Mouse (Mus musculus): ENCODE results near the gene Vps8.

Gene Vps8

DNA sequence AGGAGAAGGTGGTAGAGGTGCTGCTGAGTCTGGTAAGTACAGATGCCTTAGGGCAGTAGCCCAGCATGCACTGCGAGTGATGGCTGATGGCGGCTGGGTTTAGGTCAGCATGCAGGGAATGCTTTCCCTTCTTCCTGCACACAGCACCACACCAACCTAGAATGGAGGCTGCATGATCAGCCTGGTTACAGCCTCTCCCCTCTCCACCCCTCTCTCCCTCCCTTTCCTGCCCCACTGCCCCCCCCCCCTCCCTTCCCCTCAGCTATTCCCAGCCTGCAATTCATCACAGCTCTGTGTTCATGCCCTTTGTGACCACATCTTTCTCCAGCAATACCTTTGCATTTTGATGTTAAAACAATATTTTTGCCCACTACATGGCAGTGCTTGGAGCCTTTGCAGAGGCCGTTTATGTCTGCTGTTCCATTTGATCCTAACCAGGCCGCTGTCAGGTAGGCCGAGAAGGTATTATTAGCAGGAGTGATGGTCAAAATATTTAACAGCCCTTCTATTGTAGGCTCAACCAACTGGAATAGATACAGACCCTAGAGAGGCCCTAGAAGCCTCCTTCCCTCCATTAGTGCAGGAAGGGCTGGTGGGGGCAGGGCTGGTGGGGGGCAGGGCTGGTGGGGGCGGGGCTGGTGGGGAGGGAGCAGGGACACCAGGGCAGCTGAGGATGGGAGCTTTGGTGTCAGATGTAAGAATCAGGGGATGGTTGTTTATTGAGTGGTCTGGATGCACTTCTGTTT lies 17.5 kb upstream of the Vps8 start:
- DNase-seq: no peak

DNA sequence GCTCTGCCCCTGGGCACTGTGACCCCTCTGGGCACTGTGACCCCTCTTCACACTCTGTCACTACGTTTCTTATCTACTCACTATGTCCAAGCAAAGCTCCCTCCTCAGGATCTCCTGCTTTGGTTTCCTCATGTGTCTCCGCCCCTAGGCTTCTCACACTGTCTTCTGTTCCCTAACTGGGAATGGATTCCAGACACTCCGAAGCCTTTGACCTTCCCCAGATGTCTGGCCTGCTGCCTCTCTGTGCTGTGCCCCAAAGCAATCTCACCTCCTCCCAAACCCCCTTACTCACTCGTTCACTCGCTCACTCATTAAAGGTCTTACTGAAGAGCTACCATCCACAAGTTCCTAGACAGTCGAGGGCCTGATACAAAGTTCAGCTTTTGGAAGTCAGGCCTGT lies 16.8 kb upstream of the Vps8 start:
- DNase-seq: no peak

DNA sequence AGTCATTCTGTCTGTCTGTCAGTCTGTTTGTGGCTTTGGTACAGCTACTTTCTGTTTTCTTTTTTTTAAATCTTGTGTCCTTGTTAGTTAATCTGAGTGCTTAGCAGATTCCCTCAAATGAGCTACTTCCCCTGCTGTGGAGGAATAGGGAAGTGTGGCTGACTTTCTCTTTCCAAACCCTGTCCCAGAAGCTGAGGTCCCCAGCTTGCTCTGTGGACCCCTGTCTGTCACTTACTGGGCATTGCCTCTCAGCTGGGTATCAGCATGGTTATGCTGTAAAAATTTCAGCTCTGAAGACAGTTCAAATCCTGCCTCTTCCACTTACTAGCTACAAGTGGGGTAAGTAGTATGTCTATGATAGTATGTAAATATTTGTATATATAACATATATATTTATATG lies 11.1 kb upstream of the Vps8 start:
- DNase-seq: peak; percentile 91

DNA sequence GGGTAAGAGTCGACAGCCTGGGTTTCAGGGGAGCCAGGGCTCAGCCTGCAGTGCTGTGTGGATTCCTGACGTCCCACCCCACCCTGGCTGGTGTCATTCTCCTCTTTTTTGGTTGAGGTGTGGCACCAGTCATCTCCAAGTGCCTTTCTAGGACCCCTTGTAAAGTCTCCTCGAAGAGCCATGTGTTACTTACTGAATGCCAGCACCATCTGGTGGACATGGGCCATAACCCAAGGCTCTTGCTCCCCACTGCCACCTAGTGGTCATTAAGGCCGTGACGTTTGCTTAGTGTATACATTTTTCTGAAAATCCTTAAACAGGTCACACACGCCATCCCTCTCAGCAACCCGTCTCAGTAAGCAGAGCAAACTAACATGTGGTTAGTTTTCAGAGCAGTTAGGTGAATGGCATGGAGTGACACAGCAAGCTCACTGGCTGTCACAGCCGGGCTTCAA lies 10.3 kb upstream of the Vps8 start:
- DNase-seq: peak; percentile 95

DNA sequence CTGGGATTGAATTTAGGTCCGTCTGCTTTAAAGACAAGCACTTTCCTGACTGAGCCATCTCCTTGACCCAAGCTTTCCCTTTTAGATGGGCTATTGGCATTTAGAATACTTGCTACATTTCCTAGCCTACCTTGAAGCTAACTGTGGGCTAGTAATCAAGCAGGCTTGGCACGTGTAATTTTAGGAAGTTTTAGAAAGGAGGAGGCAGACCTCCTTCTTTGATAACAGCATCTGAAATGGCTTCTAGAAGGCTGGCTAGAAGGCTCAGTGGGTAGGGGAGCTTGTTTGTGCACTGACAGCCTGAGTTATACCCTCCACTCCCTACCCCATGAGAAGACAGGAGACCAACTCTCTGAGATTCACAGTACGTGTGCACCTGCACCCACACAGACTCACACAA lies 9.1 kb upstream of the Vps8 start:
- no peak for DNase-seq

DNA sequence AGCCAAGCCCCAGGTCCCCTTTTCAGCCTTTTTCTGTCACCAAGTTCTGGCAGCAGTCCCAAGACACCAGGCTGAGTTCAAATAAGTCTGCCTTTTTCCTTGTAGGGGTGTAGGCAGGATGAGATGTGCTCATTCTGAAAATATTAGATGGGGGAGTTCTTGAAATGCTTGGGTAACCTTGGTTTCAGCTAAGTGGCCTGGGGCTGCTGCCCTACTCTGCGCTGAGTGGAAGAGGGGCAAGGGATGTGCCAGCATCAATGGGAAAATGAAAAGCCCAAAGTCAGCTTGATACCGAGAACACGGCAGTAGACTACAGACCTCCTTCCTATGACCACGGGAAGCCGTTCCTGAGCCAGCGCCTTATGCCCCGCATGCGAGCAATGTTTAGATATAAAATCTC lies 7.8 kb upstream of the Vps8 start:
- no peak for DNase-seq

DNA sequence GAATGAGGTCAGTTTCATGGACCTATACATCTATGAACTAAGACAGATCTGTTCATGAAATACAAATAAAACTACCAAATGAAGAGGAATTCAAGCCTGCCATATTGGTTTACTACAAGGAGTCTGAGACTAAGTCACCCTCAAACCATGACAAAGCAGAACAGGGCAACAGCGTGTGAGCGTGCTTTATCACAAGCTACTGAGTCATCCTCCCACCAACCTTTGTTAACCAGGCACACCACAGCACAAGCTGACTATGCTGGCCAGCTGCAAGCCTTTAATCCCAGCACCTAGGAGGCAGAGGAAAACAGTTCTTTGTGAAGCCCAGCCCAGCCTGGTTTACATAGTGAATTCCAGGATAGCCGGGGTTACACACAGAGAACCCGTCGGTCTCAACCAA lies 4.9 kb upstream of the Vps8 start:
- DNase-seq: no peak

DNA sequence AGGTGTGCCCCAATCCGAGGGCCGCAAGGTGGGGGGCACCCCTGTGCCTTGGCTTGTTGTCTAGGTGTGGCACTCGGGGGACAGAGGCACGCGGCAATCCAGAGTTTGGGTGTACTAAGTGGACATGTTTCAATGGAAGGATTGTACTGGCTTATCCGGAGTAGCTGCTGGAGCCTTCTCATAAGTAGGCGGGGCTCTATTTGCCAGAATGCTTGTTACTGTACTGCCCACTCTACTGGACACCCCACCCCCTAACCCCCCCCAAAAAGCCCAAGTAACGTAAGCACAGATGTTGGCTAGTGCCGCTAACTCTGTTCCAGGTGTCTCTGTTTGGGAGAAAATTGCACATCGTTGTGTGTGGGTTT lies 610 bp downstream of the Vps8 start:
- DNase-seq: no peak

DNA sequence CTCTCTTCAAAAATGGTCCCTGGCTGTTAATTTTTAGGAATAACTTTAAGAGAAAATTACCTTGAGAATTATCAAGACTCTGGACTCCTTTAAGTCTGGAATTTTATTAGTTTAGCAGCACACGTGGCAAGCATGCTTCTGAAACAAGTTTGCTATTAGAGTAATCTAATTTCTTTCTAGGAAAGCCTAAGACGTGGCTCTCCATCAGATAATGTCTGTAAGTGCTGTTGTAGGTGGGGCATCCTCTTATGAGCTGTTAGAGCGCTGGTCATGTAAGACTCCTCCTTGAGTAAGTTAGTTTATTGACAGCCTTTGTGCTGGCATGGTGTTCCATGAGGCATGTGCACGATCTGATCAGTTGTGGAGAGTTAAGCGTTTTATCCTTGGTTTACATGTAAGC lies 5.2 kb downstream of the Vps8 start:
- DNase-seq: no peak

DNA sequence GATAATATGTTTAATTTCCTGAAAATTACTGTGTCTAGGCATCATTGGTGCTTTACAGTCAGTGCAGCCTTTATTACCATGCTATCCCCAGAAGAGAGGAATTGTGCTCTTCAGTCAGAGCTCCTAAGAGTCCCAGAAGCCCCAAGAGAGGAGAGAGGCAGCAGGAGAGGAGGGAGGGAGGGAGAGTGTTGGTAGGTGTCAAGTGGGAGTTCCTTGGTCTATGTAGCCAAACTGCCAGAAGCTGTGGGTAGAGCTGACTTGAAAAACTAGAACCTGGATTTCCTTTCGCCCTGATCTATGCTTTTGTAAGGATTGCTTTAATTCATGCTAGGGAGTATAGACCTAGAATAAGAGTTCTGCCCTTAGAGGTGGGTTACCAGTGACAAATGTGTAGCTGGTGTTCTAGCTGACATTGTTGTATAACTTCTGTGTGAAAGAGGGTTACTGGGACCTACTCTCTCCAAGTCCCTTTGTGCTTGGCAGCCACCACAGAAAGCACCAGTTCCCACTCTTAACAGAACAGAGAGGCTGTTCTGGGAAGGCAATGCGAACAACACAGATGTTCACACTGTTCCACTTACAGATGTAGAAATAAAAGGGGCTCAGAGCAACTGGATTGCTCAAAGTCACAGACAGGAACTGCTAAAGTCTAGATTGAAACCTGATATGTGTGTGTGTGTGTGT lies 7.6 kb downstream of the Vps8 start:
- no peak for DNase-seq

DNA sequence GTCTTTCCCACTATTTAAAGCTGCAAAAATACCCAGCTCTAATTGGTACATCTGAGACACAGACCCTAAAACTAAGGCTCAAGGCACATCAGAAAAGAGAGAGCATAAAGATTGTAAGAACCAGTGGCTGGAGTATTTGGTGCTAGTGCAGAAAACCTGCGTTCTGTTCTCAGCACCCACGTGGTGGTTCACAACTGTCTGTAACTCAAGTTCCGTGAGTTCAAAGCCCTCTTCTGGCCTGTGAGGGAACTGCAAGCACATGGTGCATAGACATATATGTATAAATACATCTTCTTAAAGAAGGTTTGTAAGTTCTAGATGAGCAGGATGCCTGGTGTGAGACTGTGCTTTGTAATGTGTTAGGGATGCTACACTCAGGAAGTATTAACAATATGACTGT lies 8.7 kb downstream of the Vps8 start:
- no peak for DNase-seq

DNA sequence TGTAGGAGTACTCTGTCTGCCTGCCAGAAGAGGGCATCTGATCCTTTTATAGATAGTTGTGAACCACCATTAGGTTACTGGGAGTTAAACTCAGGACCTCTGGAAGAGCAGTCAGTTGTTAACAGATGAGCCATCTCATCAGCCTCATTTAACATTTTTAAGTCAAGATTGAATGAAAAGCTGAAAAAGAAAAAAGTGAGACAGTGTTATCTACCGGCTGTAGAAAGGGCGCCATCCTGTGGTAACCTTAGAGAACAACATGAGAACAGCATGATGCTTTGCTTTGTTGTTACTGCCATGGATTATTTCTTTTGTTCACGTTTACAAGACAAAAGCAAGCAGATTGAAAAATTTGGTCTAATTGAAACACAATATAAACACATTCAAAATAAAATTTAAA lies 10.6 kb downstream of the Vps8 start:
- no peak for DNase-seq

DNA sequence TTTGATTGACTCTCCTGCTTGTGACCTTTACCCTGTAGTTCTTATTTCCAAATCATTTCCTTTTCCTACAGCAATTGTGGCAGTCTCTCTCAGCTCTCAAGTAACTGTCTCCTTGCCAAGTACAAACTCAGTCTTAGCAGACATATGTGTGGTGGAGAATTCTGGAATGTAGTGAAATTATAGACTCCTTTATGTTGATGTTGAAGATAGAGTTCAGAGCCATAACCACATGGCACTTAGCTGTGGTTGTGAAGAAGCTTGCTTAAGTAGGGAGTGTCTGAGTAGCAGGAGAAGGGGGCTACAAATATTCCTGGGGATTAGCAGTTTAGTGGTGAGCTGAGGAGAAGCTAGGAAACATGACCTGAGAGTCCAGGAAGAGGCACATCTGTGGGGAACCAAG lies 18.1 kb downstream of the Vps8 start:
- DNase-seq: no peak

DNA sequence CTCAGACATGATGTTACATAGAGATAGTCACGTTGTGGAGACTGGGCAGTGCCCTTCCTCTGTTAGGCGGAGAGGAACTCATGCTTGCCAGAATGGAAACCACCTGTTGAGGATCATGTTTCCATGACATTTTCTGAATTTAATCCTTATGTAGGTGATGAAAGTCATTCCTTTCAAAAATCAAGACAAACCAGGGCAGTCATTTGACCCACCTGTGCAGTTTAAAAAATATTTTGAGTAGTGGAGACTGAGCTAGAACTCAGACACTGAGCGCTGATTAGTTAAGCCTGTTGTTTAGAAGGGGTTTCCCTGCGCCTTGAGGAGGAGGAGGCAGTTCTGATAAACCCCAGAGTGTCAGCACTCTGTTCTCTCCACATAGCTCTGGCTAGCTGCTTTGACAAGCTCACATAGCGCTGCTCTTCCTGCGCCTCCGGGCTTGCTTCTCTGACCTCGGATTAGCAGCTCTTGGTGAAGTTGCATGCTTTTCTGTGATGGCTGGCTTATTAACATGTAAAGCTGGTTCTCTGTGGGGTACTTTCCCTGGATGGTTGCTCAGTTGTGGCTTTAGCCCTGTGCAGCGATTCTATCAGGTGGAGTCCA lies 22.2 kb downstream of the Vps8 start:
- DNase-seq: peak; percentile 68

DNA sequence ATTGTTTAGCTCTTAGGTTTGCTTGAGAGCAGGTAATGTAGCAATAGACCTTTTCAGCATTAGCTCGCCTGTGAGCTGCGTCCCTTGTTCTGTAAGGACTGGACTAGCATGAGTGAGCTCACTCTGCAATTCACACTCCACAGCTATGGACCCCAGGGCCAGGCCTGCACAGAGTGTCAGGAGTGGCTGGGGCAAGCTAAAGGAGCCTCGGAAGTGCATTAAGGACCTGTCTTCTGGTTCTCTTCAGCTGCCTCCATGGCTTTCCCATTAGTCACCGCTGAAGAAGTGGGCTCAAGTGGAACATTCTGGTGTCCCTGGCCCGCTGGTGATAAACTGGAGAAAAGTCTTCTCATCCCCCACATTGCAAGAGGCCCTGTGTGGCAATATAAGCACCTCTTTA lies 24.5 kb downstream of the Vps8 start:
- DNase-seq: peak; percentile 74

DNA sequence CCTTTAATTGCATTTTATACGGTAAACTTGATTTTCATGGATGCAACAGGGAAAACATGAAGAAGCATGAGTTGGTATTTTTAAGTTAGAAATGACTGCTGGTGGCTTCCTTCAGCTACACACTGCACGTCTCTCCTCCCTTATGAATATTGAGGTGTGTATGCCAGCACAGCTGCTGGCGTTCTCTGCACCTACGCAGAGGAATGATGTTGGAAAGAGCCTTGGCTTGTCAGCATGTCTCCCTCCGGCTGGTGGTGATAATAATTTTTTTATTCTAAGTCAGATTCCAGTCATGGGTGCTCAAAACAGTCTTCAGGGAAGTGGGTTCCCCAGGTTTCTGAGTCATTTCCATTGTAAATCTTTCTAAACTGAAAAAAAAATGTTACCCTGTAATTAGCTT lies 25.5 kb downstream of the Vps8 start:
- peak; percentile 34 for DNase-seq

DNA sequence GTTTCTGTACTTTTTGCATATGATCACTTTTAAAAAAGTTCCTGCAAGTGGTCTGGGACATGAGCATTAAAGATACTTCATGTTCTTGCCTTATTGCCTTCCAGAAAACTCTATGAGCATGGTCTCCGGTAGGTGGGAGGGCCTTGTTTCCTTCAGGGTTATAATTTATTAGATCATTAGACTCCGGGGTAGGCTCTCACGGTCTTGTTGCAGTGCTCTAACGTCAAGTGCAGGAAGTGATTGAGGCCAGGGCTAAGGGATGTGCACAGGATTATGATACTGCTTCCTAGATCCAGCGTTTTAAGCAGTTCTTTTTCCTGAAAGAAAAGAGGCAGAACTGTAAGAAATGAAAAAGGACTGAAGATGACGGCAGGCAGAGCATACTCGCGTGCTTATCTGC lies 27.0 kb downstream of the Vps8 start:
- peak; percentile 48 for DNase-seq

DNA sequence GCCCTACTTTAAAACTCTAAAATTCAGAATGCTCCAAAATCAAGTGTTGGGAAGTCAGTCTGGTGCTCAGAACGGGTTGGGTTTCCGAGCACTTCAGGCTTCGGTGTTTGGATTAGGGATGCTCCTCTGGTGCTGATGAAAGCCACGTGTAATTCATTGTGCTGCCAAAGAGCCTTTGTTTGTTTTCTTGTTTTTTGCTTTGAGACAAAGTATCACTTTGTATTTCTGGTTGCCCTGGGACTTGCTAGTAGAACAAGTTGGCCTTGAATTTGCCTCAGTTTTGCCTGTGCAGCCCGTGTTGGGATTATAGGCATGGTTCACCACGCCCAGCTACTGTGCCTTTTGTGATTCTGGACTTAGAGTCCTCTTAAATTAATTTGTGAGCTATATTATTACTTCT lies 29.7 kb downstream of the Vps8 start:
- no peak for DNase-seq

DNA sequence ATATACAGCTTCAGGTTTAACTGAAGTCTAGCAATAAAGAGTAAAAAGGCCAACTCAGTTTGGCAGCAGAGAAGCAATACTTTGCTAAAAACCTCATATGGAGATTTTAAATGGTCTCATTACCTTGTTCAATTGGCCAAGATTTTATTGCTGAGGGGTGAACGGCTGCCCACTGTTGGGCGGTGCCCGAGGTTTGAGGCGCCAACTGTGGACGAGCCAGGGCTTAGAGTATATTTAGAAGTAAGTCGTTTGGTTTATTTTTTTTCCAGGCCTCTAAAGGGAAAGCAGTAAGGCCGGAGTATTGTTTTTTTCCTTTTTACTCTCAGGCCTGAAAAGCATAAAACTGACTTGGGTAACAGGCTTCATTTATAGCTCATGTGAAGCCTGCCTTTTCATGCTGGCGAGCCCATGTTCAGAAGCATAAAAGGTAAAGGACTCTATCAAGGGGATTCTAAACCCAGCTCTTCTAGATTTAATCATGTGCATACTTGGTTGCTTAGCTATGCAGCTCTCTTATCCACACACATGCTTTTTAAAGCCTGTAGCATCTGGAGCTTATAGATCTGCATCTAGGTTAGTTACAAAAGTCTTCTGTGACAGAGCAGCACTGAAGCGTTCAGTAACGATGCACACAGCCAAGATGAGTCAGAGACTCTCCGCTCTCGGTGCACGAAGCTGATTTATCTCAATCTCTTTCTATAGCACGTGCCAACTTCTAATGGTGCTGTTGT lies 34.9 kb downstream of the Vps8 start:
- DNase-seq: peak; percentile 25

DNA sequence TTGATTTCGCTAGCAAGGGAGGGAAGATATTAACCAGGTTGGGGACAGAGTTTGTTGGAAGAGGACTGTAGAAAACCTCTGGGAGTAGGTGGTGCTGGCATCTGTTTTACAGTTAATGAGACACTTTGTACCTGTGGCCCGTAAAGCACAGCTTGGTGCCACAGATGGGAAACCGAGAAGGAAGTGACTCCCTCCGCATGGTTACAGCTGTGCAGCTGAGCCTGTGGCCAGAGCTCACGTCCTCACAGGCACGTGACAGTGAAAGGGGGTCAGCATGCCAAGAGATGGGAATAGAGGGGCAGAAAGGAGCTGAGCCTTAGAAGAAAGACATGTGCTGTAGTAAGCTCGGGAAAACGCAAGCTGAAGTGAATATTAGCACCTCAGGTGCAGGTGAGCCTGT lies 43.0 kb downstream of the Vps8 start:
- no peak for DNase-seq

DNA sequence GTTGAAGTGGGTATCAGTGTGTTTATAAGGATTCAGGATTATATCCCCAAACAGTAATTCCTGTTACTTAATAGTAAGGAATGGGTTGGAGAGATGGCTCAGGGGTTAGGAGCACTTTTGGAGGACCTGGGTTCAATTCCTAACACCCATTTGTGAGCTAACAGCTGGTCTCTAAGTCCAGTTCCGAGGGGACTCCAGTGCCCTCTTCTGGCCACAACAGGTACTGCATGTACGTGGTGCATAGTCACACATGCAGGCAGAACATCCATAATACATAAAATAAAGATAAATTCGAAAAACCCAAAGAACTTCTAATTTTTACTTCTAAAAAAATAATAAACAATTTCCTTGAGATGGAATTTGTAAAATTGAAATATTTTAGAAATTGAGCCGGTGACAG lies 47.5 kb downstream of the Vps8 start:
- no peak for DNase-seq

DNA sequence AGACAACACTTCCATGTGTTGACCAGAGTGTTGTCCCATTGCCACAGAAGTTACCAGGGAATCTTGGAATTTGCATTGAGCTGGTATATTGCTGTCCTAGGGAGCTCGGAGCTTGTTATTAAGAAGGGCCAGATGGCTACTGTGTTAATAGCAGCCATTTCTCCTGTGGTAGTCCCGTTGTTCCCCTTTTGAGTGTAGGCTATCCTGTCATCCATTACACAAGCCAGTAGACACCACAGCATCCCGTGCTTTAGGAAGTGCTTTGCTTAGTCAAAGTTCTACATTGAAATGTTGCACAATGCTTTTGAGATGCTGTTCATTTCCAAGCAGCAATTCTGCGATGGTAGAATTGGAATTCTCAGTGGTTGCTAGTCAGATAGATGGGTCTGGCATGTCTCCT lies 54.2 kb downstream of the Vps8 start:
- no peak for DNase-seq

DNA sequence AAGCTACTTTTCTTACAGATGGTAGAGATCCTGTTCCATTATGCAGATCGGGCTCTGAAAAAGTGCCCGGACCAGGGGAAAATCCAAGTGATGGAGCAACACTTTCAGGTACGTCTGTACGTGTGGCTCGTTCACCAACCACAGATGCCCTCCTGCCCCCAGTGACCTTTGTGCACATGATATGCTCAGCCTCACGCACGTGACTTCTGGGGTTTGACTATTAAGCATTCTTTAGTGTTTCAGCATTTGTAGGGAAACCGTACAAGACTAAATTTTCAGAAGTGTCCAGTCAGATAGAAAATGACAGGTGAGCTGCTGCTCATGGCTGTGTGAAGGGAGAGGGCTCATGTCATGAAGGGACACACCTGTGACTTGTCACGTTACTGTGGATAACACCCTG lies 55.5 kb downstream of the Vps8 start:
- no peak for DNase-seq

DNA sequence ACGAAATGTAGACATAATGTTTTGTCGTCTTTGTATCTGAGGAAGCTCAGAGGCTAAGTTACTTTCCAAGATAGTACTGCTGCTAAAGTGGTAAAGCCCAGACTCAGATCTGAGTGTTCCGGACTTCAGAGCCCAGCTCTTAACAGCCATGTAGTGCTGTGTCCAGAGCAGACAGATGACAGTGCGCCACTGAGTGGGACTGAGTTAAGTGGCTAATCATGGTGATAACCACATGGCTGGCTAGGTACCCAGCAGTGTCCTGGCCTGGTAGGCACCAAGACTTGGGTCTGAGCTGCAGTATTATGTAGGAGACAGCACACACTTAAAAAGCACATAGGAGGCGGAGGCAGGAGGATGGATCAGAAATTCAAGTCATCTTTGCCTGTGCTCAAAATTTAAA lies 60.9 kb downstream of the Vps8 start:
- peak; percentile 91 for DNase-seq

Measured in heart, adult 11 months (tissue).